Mouse (Mus musculus) layer of hippocampus, postnatal 14 days (tissue): ENCODE measurements around the gene Uox. TPM values are rescaled to one million over a fixed set of nuclear protein-coding genes. Genes with fewer than 3 reads are reported as not detected.

ENCODE experiments used
- DNase-seq, 2 experiments: peaks; one replicate each; pipeline ENCODE4 v3.0.0; 2021 to 2022; ENCODE audit warnings: low spot score in 2 of 2, mixed read lengths in 1 of 2
- total RNA-seq, 2 experiments: library from RNA; stranded (reverse); gene quantifications; 2 replicates each; pipeline ENCODE4 v1.2.3; 2021

The Uox gene
- total RNA-seq, 2 experiments from 2014 or later: not detected

GRCm38 (mm10) chr3:146681696-146682095 is 111.5 kb downstream of the Uox start:
- no peak for DNase-seq

Other genes with a start within 250 kb of the Uox start
- gene Ssx2ip, start 165.8 kb upstream of the Uox start, total RNA-seq: 100 to 1,000 TPM; 151 to 155 TPM
- gene Ctbs, start 120.6 kb upstream of the Uox start, total RNA-seq: 1 to 10 TPM; 6.6 to 7.4 TPM
- 1 to 10 TPM; 2.1 to 3.0 TPM for gene Spata1, start 70.7 kb upstream of the Uox start, total RNA-seq
- gene Gng5, start 70.6 kb upstream of the Uox start, total RNA-seq: 10 to 100 TPM; 49.4 to 60.7 TPM
- gene Rpf1, start 49.0 kb upstream of the Uox start, total RNA-seq: 10 to 100 TPM; 14.3 to 15.0 TPM
- not detected for gene Dnase2b, start 45.2 kb downstream of the Uox start, total RNA-seq
- gene 4930503B20Rik, start 80.9 kb downstream of the Uox start, total RNA-seq: not detected
- not detected for gene Samd13, start 115.2 kb downstream of the Uox start, total RNA-seq
- gene Prkacb, start 242.6 kb downstream of the Uox start, total RNA-seq: 100 to 1,000 TPM; 214 to 231 TPM